Mouse (Mus musculus) small intestine, adult 2 months (tissue): Measurements from ENCODE around the gene Trim2.

ENCODE experiments used
- CTCF ChIP-seq: fragments of 200-500 bp; IDR thresholded peaks from 2 replicates; pipeline ENCODE4 v1.5.1; 2012; ENCODE audit warnings: low read depth, mild to moderate bottlenecking, control low read depth, inconsistent platforms, low read length, moderate library complexity, mixed read lengths; ENCODE audit not compliant: insufficient replicate concordance, insufficient read length; ENCODE audit errors: extremely low read depth
- POLR2A ChIP-seq: fragments of 200-500 bp; IDR thresholded peaks from 2 replicates; pipeline ENCODE4 v1.6.1; 2012; ENCODE audit warnings: low read depth, mild to moderate bottlenecking, control low read depth, inconsistent platforms, low read length, moderate library complexity

GRCm38 (mm10) chr3:84286311-84286710 lies 20.4 kb downstream of the Trim2 start:
- TF ChIP-seq CTCF (no peak), POLR2A (no peak)
